Mouse (Mus musculus) heart, postnatal 25 days (tissue): Measurements from ENCODE around the gene Mllt3. TPM values are rescaled to one million over a fixed set of nuclear protein-coding genes. Genes with fewer than 3 reads are reported as not detected.
"Not testable (repeated sequence)": the region's sequence is repeated elsewhere in the genome, so short reads cannot be mapped to it uniquely, and the experiment has no call there.

Source experiments
- DNase-seq: peaks from one replicate; pipeline ENCODE4 v3.0.0; 2022; ENCODE audit warnings: low spot score
- intact Hi-C: fragments of 180-260 bp; cut with DNase I; formaldehyde crosslinking; loops from one replicate; pipeline ENCODE4 v1.15.1; 2025
- total RNA-seq, 2 experiments: library from RNA; stranded (reverse); gene quantifications; 2 replicates each; pipeline ENCODE4 v1.2.3; 2021

Mllt3 gene
- total RNA-seq, 2 experiments from 2014 or later: 11.7 to 12.2 TPM

DNA sequence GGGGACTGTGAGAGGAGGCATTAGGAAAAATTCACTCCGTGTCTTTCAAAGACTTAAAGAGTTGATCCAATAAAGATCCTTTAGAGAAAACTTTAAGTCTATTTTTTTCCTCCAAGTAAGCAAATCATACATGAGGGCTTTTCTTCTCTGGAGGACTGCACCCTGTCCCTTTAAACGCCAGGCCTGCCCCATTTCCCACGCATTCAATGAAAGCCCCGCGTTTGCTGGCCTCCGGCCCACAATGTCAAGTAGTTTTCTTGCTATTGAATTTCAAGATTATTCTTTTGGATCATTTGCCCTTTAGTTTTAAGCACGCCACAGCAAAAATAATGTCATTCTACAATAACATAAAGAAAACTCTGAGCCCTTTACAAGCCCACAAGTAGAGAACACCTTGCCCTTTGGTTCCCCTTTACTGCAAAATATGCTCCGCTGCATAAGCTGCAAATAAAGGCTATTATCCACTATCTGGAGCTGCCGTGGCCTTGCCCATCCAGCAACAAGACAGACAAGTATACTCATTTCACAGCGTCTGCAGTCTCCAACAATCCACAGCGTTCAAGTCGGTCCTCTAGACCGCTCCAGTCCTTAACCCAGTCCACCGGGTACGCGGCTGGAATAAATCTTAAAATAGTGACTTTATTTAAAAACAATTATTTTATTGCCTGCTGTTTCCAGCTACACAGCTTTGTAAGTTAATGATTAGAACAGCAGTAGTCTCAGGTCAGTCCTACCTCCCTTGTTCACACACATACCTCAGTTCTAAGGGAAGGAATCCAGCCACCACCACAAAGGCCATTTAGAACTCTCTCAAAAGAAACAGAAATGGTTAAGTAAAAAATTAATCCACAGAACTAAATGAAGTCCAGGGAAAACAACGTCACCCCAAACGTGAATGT, 15.5 kb downstream of the Mllt3 start:
- intact Hi-C loops: loop anchor here (10.0 kb wide), 1 partner anchor 93 kb away; no protein-coding TSS in a partner anchor
- DNase-seq: no peak

DNA sequence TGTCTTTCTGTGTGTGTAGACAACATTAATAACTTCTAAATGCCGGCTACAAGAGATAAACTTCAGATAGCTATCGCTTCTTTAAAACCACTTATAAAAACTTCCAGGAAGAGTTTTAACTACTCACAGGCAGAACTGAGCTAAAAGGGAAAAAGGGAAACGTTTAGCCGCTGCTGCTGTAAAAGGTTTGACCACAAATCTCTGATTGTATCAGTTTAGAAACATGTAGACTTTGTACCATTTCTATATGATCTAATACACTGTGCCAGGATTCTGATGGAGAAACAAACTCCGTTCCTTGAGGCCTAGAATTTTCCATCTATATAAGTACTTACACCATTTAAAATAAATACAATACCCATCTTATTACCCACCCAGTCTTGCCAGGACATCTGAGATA, 17.4 kb downstream of the Mllt3 start:
- intact Hi-C loops: loop anchor here (10.0 kb wide), 1 partner anchor 91 kb away; no protein-coding TSS in a partner anchor
- no peak for DNase-seq

DNA sequence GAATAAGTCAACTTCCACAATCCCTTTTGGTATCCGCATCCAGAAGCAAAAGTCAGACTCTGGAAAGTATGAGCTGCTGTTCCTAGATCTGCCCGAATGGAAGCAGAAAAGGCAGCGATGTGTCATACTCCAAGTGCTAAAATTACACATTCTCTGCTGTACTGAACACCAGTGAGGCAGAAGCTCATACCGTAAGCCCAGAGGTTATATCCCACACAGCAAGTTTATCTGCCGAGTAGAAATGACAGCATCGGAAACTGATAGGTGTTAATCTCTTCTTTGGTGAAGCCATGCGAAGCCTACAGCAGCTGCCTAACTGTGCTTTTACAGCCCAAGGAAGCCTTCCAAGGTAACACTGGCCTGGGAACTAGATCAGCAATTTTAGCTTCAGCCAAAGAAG, 17.9 kb downstream of the Mllt3 start:
- DNase-seq: no peak
- intact Hi-C loops: loop anchor here (10.0 kb wide), 1 partner anchor 90 kb away; no protein-coding TSS in a partner anchor

DNA sequence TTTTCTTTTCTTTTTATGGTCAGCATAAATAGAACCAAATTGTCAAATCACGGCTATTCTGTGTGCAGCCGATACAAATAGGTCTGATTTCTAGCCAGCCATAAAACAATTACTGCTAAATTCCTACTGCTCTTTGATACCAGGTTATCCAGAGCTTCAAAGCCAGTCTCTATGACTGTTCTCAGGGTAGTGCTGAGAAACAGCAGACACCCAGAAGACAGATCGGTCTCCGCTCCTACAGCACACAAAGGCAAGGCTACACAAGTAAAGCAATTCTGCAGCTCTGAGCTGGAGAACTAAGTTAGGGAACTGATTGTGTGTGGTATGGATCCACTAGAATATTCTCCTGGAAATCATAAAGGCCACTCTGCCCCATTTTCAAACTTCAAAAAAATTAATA, 20.4 kb downstream of the Mllt3 start:
- intact Hi-C loops: loop anchor here (10.0 kb wide), 1 partner anchor 88 kb away; no protein-coding TSS in a partner anchor
- no peak for DNase-seq

DNA sequence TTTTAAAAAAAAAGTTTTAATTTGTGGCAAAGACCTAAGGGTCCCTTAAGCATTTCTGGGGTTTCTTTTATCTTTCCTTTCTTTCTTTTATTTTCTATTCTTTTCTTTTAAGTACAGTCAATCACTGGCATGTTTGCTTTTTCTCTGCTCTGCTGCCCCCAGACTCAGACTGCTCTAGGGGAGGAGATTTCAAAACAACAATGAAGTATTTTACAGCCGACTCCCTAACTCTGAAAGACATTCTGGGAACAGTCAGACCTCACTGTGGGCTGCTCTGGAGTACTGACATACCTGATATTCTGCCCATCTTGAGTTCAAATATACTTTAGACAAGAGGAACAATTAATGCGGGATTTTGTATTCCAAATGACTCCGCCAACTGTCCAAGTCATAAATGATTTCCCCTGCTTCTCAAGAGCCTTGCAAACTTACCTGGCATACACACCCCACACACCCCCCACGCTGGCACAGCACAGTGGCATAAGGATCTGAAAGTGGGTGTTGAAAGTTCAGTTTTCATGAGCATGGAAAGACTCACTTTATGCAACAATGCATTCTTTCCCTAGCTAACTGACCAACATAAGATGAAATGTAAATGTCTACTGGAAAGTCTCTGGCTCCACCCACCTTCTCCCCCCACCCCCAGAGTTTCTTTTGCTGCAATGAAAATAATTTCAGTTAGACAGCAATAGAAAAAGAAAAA, 21.1 kb downstream of the Mllt3 start:
- intact Hi-C loops: loop anchor here (10.0 kb wide), 1 partner anchor 87 kb away; no protein-coding TSS in a partner anchor
- DNase-seq: no peak

DNA sequence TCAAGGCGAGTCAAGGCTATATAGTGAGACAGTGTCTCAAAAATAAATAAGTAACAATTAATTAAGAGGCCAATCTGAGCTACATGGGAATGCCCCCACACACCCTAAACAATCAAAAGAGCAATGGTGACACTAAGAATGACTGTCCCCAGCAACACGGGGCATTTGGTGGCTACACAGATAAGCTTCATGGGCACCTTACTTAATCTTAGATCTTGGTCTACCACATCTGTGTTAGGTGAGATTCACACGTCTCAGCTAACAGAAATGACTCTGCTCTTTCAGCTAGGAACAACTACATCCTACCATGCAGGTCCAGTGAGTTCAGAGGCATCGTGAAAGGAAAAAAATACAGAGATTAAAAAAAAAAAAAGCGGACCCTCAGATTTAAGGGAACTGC, 22.7 kb downstream of the Mllt3 start:
- intact Hi-C loops: loop anchor here (10.0 kb wide), 1 partner anchor 86 kb away; no protein-coding TSS in a partner anchor
- no peak for DNase-seq

DNA sequence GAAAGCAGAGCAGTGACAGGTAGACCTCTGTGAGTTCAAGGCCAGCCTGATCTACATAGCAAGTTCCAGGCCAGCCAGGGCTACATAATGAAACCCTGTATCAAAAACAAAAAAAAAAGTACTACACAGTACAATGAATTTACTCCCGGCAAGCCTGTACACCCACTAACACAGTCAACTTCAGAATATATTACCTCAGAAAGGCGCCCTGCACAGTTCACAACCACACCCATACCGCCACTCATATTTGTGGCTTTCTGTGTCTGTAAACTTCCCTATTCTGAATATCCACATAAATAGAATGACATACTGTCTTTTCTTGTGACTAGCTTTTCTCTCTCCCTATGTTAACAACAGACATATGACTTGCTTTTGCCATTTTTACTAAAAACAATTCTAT, 27.4 kb downstream of the Mllt3 start:
- DNase-seq: no peak
- intact Hi-C loops: no loop called here

DNA sequence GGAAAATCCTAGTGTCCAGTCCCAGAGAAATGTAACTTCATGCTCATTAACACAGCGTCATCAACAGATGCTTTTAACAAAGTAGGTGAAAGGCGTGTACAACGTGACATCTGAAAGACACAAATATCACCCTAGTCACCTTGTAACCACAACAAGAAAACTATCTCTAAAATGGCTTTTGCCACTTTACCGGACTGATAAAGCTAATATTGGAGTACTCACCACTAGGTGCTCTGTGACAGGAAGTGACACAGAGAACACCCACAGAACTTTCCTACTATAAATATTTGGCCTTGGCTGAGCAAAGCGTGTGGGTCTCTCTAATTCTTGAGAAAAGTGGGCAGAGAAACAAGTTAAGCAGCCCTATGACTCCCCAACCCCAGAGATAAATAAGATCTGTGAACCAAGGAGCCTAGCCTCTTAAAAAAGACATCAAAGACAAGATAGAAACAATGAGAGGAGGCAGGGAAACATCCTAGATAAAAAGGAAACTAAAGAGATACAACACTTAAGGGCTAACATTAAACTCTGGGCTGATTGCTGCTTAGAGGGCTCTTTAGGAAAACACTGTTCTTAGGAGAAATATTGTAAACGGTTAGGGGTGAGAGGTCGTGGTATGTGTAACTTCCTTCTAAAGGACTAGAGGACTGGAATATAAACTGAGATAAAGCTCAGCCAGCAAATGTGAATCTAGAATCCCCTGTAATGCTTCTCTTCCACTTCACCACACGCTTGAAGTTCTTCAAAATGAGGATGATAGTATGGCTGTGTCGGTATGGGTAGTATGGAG, 29.8 kb downstream of the Mllt3 start:
- no peak for DNase-seq
- intact Hi-C loops: no loop called here

DNA sequence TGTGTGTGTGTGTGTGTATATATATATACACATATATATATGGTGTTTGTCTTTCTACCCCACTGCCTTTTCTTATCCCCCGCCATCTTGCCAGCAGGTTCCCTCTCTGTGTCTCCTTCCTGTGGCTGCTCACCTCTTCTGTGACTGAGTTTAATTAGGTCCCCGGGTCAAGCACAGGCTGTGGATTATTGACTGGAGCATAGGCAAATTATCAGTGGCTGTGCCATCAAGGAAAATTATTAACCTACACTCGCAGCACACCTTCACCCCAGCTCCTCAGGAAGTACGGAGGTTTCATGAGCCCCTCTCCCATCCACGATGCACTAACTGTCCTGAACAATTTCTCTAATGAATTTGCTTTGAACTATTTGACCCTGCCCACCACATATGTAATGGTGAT, 41.5 kb downstream of the Mllt3 start:
- intact Hi-C loops: no loop called here
- no peak for DNase-seq

DNA sequence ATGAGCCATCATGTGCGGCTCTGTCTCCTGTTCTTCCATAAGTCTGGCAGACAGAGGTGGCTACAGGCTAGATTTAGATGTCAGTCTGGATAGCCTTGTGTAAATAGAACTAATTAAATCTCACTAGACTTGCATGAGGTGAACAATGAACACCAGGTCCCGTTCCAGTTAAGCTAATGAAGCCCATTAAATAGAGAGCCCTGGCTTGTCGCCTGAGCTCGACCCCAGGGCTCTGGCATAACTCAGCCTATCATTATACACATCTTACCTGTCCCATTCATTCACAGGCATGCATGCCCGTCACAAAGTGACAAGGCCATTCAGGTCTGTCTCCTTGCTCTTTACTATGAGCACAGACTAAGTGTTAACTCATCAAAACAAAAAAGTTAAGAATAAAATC, 42.2 kb downstream of the Mllt3 start:
- no peak for DNase-seq
- intact Hi-C loops: no loop called here

DNA sequence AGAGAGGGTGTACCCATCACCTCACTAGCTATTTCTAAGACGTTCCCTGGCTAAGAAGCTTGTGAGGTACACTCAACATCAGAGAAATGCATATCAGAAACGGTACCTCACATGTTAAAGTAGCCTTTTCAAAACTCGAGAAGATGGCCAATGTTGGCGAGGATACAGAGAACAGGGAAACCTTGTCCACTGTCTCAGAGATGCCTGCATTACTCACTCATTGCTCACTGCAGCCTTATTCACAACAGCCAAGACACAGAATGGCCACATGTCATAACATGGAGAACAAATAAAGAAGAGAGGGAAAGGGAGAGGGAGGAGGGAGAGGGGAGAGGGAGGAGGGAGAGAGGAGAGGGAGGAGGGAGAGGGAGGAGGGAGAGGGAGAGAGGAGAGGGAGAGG, 47.9 kb downstream of the Mllt3 start:
- DNase-seq: no peak
- intact Hi-C loops: no loop called here

DNA sequence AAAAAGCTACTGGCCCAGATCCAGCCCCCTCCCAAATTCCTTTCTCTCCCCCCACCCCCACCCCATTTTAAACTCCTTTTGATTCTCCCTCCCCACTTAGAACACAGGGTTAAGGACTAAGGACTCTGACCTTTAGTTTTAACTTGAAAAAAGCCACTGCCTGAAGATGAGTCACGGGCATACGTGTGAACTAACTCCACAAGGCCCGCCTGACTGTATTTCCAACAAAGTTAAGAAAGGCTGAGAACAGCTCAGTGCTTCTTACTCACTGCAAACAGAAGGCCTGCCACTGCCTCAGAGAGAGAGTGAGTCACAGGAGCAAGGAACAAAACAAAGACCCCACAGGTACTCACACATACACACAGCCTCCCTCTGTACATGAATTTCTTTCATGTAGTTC, 48.6 kb downstream of the Mllt3 start:
- intact Hi-C loops: no loop called here
- DNase-seq: no peak

DNA sequence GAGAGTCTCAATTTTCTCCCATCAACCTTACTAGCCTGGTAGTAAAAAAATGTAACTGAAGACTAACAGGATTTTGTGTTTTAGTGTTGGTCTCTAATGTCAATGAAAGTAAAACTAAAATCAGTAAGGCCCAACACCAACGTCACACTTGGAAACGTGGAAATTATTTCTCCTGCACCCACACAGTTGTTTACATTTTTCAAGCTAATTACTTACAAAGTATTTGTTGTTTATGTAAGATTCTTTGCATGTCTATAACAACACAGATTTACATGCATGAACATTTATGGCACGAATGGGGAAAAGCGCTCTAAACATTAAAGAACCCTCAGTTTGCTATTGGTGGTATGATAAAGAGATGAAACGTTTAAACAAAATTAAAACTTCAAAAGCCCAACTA, 49.1 kb downstream of the Mllt3 start:
- DNase-seq: no peak
- intact Hi-C loops: no loop called here

DNA sequence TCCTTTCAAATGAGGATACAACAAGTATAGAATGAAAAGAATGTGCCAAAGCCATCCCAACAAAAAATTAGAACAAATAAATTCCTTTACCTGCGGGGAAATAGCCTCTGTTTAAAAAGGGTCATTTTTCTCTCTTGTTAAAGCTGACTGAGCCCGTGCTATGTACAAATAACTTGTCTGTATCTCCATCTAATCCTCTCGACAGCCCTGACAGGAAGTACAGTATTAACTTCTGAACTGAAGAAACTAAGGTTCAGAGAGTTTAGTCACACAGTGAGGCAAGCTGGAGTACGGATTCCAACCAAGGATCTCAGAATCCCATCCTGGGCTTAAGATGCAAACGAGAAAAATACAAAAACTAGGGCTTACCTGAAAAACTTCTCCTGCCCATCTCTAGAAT, 50.6 kb downstream of the Mllt3 start:
- intact Hi-C loops: no loop called here
- DNase-seq: no peak

DNA sequence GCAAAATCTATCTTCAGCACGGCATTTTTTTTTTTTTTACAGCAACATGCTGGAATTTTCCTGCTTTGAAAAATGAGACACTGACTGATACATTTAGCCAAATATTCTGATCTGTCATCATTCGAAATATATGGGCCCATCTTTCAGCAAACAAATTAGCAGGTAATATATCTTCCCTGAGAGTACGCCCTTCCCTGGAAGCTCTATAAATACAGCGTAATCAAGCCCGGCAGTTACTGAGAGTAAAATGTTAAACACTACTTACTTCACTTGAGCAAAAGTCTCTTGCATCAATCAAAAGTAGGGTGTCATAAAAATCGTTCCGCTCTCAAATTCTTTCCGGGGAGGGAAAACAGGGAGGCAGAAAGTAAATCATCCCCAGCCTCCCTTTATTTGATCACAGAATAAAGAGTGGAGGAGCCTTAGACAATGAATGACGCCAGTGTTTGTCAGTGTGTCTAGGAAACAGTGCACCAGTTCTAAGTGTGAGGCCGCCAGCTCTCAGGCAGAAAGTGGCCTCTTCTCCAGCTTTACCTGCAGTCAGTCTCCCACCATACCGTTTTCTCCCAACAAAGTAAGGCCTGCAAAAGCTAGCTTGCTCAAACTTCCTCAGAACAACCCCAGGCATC, 55.2 kb downstream of the Mllt3 start:
- DNase-seq: no peak
- intact Hi-C loops: no loop called here

DNA sequence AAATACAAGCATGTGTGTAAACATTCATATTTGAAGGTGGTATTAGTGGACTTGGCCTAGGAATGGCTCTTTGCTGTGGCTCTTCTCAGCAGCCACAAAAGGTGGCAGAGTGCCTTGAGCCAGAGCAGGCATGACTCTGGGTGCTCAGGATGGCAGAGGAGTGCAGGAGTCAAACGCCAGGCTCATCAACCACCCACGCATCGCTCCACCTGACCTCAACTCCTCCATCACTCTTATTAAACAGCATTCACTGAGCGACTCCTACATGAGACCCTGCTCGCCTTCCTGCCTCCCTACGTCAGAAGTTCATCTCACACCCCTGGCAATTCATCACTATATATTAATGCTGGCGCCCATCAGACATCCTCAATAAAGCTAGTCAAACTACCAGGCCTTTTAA, 67.3 kb downstream of the Mllt3 start:
- DNase-seq: no peak
- intact Hi-C loops: no loop called here

DNA sequence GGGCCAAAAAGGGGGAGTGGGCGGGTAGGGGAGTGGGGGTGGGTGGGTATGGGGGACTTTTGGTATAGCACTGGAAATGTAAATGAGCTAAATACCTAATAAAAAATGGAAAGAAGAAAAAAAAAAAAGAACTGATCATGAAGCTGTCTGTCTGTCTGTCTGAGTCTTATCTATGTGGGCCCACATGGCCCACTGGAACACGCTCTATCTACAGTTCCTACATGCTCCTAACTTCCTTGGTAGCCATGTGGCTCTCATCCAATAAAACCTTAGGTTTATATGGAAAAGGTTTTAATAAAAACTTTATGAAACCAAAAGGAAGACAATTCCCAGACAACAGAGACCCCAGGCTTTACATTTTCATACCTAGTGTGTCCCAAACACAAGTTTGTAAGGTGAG, 68.3 kb downstream of the Mllt3 start:
- DNase-seq, intact Hi-C loops: not testable (repeated sequence)

DNA sequence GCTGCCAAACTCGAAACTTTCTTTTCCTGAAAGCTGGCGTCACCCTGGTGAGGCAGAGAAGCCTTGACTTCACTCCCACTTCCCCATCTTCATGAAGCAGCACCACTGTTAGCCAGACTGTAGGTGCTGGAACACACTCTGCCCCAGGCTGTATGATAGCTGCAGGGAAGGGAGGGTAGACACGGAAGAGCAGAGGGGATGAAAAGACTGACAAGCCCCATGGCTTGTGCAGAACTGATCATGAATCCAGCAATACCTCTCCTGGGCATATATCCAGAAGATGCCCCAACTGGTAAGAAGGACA, 69.4 kb downstream of the Mllt3 start:
- intact Hi-C loops: no loop called here
- no peak for DNase-seq

DNA sequence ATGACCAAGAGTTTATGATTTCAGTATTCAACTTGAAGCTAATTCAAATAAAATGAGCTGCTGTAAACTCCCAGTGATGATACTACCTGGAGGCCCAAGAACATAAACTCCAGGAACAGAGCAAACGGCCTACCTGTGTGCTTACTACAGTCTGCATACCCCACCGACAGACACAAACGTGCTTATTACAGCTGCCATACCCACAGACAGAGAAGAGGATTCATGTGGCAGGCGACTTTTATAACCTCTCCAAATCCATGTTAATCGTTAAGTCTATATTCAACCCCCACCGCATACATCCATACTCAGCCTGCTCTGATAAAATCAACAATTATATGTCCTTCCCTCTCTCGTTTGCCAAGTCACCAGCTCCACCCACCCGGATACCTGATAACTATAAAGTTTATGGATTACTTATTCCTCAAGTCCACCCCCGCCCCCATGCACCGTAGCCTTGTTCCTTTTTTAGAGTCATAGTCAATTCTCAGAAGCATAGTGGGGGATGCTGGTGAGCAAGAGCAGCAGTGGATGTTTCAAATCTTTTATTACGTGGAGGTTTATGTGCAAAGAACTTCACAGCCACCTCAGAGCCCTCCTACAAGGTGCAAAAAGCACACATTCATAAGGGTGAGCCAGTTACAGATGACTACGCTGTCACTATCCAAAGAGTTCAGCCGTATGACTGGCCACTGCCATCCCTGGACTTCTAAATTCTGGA, 70.0 kb downstream of the Mllt3 start:
- DNase-seq: no peak
- intact Hi-C loops: no loop called here
